Mouse (Mus musculus) kidney, adult 2 months (tissue): Measurements from ENCODE around the gene Fars2. TPM values are rescaled to one million over a fixed set of nuclear protein-coding genes. Genes with fewer than 3 reads are reported as not detected.

Experiments used
- DNase-seq: peaks from one replicate; pipeline ENCODE4 v3.0.0; 2021
- H3K27ac ChIP-seq: fragments of 200-500 bp; 2 replicates; pipeline ENCODE4 v1.5.1; 2012; ENCODE audit warnings: low read depth, low read length, control low read depth, inconsistent platforms; ENCODE audit not compliant: insufficient read depth
- H3K27me3 ChIP-seq: fragments of 200-500 bp; replicated peaks from 2 replicates; pipeline ENCODE4 v1.6.1; 2012; ENCODE audit warnings: mild to moderate bottlenecking, moderate library complexity, low read length, inconsistent platforms; ENCODE audit not compliant: control insufficient read depth, insufficient read depth
- H3K36me3 ChIP-seq: fragments of 200-500 bp; 2 replicates; pipeline ENCODE4 v1.6.1; 2012; ENCODE audit warnings: mild to moderate bottlenecking, moderate library complexity, low read length, inconsistent platforms; ENCODE audit not compliant: control insufficient read depth, insufficient read depth
- H3K4me1 ChIP-seq: fragments of 200-500 bp; 2 replicates; pipeline ENCODE4 v1.6.1; 2011; ENCODE audit warnings: low read length; ENCODE audit not compliant: control insufficient read depth, insufficient read depth
- H3K4me3 ChIP-seq: fragments of 200-500 bp; 2 replicates; pipeline ENCODE4 v1.5.1; 2011; ENCODE audit warnings: mild to moderate bottlenecking, low read depth, low read length, control low read depth; ENCODE audit not compliant: insufficient read depth
- CTCF ChIP-seq: fragments of 200-500 bp; conservative IDR thresholded peaks from 2 replicates; pipeline ENCODE4 v1.5.1; 2011; ENCODE audit warnings: low read depth, mild to moderate bottlenecking, control low read depth, low read length, moderate library complexity, mixed read lengths; ENCODE audit not compliant: insufficient read depth, insufficient read length
- POLR2A ChIP-seq: fragments of 200-500 bp; IDR thresholded peaks from one replicate; pipeline ENCODE4 v1.6.1; 2011; ENCODE audit warnings: low read depth, low read length, control low read depth
- WGBS: fragments of 180-500 bp; shearing (Covaris S2); methylation state at CpG from one replicate; pipeline ENCODE4 v1.1.7; 2018; 5-methylcytosine and 5-hydroxymethylcytosine counted together
- polyA plus RNA-seq: library from polyadenylated mRNA; depleted of rRNA; stranded (reverse); fragments of >200 nt; gene quantifications from 2 replicates; pipeline ENCODE4 v1.2.3, GENCODE M21; 2012

The Fars2 gene
- polyA plus RNA-seq, 1 experiment, result 99.1 TPM

- 68% methylated on average over 2 of the region's 2 CpGs for WGBS
- Histone ChIP-seq H3K4me1 (no peaks in the 10 kb centered on the region), H3K36me3 (no peaks in the 10 kb centered on the region), H3K27me3 (peaks cover 3% of the 10 kb centered on the region; the same call in 1 of the 2 replicates), H3K4me3 (no peak overlapping the region), H3K27ac (no peak overlapping the region)
- TF ChIP-seq POLR2A, result no peak
- TF ChIP-seq CTCF, result no peak
- DNase-seq, result no peak
Measured at GRCm38 (mm10) chr13:36716708-36717107, 599.5 kb downstream of the Fars2 start.

- no peak for DNase-seq
- H3K4me3 ChIP-seq, result no peak overlapping the region
- H3K27ac ChIP-seq, result no peak overlapping the region
- WGBS, result 69% methylated on average over 3 of the region's 3 CpGs
- H3K27me3 ChIP-seq, result peaks cover 3% of the 10 kb centered on the region; the same call in 1 of the 2 replicates
- no peak for TF ChIP-seq CTCF
- TF ChIP-seq POLR2A, result no peak
- H3K36me3 ChIP-seq, result no peaks in the 10 kb centered on the region
- no peaks in the 10 kb centered on the region for H3K4me1 ChIP-seq
Measured at GRCm38 (mm10) chr13:36717376-36717775, 600.2 kb downstream of the Fars2 start.

GRCm38 (mm10) chr13:36720297-36721017 lies 603.2 kb downstream of the Fars2 start:
- H3K4me3 ChIP-seq, result no peak overlapping the region
- 88% methylated on average over 5 of the region's 5 CpGs for WGBS
- H3K4me1 ChIP-seq, result no peaks in the 10 kb centered on the region
- TF ChIP-seq POLR2A (no peak), CTCF (no peak)
- no peak for DNase-seq
- no peaks in the 10 kb centered on the region for H3K36me3 ChIP-seq
- H3K27me3 ChIP-seq, result peaks cover 5% of the 10 kb centered on the region
- H3K27ac ChIP-seq, result no peak overlapping the region

GRCm38 (mm10) chr13:36722309-36722708 lies 605.1 kb downstream of the Fars2 start:
- Histone ChIP-seq H3K27ac (no peak overlapping the region), H3K27me3 (peaks cover 5% of the 10 kb centered on the region), H3K4me3 (no peak overlapping the region), H3K4me1 (no peaks in the 10 kb centered on the region), H3K36me3 (no peaks in the 10 kb centered on the region)
- no peak for TF ChIP-seq CTCF
- no peak for TF ChIP-seq POLR2A
- DNase-seq, result no peak

DNA sequence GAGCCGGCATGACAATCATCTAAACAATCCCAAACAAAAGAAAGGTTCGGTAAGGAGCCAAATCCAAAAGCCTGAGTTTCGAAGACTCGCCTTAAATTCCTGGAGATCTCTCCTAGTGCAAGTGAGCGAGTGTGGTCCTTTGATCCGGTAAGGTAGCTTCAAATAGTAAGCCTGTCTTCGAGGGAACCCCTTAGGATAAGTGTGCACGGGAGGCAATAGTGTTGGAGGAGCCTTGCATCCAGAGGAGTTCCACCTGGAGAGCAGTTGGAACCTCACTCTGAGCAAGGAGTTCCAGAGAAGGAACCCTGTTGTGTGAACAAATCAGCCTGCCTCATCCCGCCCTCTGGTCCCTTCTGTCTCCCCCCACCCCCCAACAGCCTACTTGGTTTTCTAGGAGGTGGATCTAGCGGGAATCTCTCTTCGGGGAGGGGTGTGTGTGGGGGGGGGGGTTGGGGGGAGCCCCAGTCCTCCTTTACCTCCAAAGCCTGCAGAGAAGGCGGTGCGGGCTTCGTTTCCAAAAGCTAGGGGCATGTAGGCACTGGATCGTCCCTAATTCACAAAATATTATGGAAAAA lies 606.6 kb downstream of the Fars2 start:
- TF ChIP-seq CTCF (no peak), POLR2A (no peak)
- no peaks in the 10 kb centered on the region for H3K4me1 ChIP-seq
- DNase-seq, result no peak
- H3K27ac ChIP-seq, result no peak overlapping the region
- no peaks in the 10 kb centered on the region for H3K36me3 ChIP-seq
- H3K4me3 ChIP-seq, result no peak overlapping the region
- WGBS, result 7% methylated on average over 15 of the region's 15 CpGs
- peaks cover 9% of the 10 kb centered on the region for H3K27me3 ChIP-seq

- WGBS, result 4% methylated on average over 40 of the region's 40 CpGs
- no peak overlapping the region for H3K27ac ChIP-seq
- H3K4me1 ChIP-seq, result no peaks in the 10 kb centered on the region
- H3K36me3 ChIP-seq, result no peaks in the 10 kb centered on the region
- H3K4me3 ChIP-seq, result no peak overlapping the region
- peak; percentile 12 for DNase-seq
- H3K27me3 ChIP-seq, result peaks cover 8% of the 10 kb centered on the region
- no peak for TF ChIP-seq CTCF
- no peak for TF ChIP-seq POLR2A
Measured at GRCm38 (mm10) chr13:36724533-36725470, 607.6 kb downstream of the Fars2 start.
